Mouse (Mus musculus): ENCODE data around the gene Npff. TPM values are rescaled to one million over a fixed set of nuclear protein-coding genes. Genes with fewer than 3 reads are reported as not detected.

The Npff gene
- total and polyA plus RNA-seq, 3 experiments: 1.8 to 5.5 TPM; not detected in 1

DNA sequence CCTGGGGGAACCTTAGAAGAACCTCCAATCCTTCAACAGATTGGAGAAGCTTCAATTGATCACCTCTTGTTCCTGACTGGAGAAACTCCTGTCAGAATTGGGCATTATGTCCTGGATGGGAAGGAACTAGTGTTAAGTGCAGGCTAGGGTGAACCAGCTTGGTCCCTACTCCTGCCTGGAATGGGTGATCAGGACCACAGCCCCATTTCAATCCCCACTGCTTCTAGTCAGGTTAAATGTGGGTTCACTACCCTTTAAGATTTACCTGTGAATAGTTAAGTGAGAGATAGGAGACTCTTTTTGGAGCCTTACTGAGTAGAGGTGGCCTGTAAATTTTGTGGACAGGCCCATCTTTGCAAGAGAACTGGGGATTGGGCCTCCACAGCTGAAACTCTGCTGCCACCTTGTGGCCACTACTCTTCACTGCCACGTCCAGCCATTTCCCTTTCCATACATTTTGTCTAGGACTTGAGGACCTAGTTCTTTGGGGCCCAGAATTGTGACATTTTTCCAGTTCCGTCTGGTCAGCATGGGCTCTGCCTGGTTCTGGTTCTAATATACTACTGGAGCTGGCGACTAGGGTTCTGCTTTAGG lies at the start of gene Npff (continued):
- TF ChIP-seq RCOR1 (IDR thresholded peaks at IDR 0.05; ENCODE audit: low read depth, low read length): no peak
- no peak for TF ChIP-seq HCFC1 (IDR thresholded peaks at IDR 0.05; ENCODE audit: low read depth, low read length)
- TF ChIP-seq POLR2AphosphoS2 (IDR thresholded peaks at IDR 0.05; ENCODE audit: low read length): peak; percentile 33; the same call in 1 of the 2 replicates

DNA sequence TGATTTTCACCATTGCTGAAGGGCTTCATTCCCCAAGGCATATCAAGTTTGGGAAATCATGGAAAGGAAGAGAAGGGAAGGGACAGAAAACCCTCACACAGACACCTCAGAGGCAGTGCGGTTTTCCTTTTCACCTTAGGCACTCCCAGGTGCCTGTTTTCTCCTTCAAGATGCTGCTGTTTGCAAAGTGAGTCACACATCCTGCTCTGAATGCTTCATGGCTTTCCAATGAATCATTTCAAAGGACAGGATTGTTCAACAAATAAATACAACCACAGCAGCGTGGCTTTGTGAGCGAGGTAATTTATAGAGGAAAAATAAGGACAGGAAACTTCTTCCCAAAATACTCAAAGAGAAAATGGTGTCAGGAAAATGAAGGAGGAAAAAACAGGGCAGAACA lies 47.3 kb upstream of the Npff start:
- no peak overlapping the region for H3K4me3 ChIP-seq (ENCODE audit: control insufficient read depth in 1 of 2, insufficient read depth in 1 of 2, low read depth in 2 of 2, low read length in 2 of 2)
- no peaks in the 10 kb centered on the region for H3K27me3 ChIP-seq (ENCODE audit: control insufficient read depth in 1 of 2, insufficient read depth in 2 of 2, low read length in 2 of 2)
- H3K4me1 ChIP-seq (ENCODE audit: control insufficient read depth in 1 of 2, insufficient read depth in 2 of 2, low read length in 2 of 2): peaks cover 0 to 2% of the 10 kb centered on the region in 2 experiments; a peak in 1 of 4 replicates
- no peak for DNase-seq (ENCODE audit: low read depth, low spot score)
- TF ChIP-seq HCFC1 (IDR thresholded peaks at IDR 0.05; ENCODE audit: low read depth, low read length): no peak
- no peak for TF ChIP-seq USF2 (IDR thresholded peaks at IDR 0.05; ENCODE audit: borderline replicate concordance in 1 of 2, insufficient read depth in 1 of 2, low read depth in 1 of 2, low read length in 2 of 2)
- no peak for TF ChIP-seq MAZ (IDR thresholded peaks at IDR 0.05; ENCODE audit: low read depth, low read length)
- no peak for TF ChIP-seq MYB (IDR thresholded peaks at IDR 0.05; ENCODE audit: low read depth, low read length)
- no peak for TF ChIP-seq EP300 (IDR thresholded peaks at IDR 0.05; ENCODE audit: low read depth in 1 of 2, low read length in 2 of 2)
- no peak for TF ChIP-seq CHD1 (IDR thresholded peaks at IDR 0.05; ENCODE audit: low read depth, low read length)
- no peak for TF ChIP-seq ELF1 (IDR thresholded peaks at IDR 0.05; ENCODE audit: low read depth, low read length)
- TF ChIP-seq POLR2A (IDR thresholded peaks at IDR 0.05; ENCODE audit: control insufficient read depth in 1 of 2, insufficient read depth in 1 of 2, low read depth in 1 of 2, low read length in 2 of 2, poor library complexity in 1 of 2): no peak
- no peak for TF ChIP-seq NELFE (IDR thresholded peaks at IDR 0.05; ENCODE audit: low read depth, low read length)
- TF ChIP-seq TCF12 (IDR thresholded peaks at IDR 0.05; ENCODE audit: low read depth, low read length): no peak
- no peak for TF ChIP-seq TBP (IDR thresholded peaks at IDR 0.05; ENCODE audit: low read depth, low read length)
- no peak for TF ChIP-seq RCOR1 (IDR thresholded peaks at IDR 0.05; ENCODE audit: low read depth, low read length)
- TF ChIP-seq E2F4 (IDR thresholded peaks at IDR 0.05; ENCODE audit: borderline replicate concordance, low read depth, low read length): no peak
- no peak for TF ChIP-seq GATA1 (IDR thresholded peaks at IDR 0.05; ENCODE audit: low read depth, low read length)
- no peak for TF ChIP-seq ZC3H11A (IDR thresholded peaks at IDR 0.05; ENCODE audit: low read depth, low read length)
- TF ChIP-seq ZNF384 (IDR thresholded peaks at IDR 0.05; ENCODE audit: low read depth, low read length): no peak
- no peak for TF ChIP-seq MYC (IDR thresholded peaks at IDR 0.05; ENCODE audit: low read depth, low read length)
- no peak overlapping the region for H3K27ac ChIP-seq (ENCODE audit: control insufficient read depth, low read depth, low read length)
- no peaks in the 10 kb centered on the region for H3K79me2 ChIP-seq (ENCODE audit: control insufficient read depth, insufficient read depth, low read length, poor library complexity)
- no peaks in the 10 kb centered on the region for H3K9me3 ChIP-seq (replicated peaks; ENCODE audit: insufficient read depth, low read length)
- H3K9ac ChIP-seq (ENCODE audit: control insufficient read depth, low read depth, low read length, poor library complexity, severe bottlenecking): no peak overlapping the region
- peaks cover 3 to 4% of the 10 kb centered on the region in 2 experiments; a peak in 2 of 4 replicates for H3K36me3 ChIP-seq (ENCODE audit: control insufficient read depth in 1 of 2, insufficient read depth in 2 of 2, low read length in 2 of 2)

DNA sequence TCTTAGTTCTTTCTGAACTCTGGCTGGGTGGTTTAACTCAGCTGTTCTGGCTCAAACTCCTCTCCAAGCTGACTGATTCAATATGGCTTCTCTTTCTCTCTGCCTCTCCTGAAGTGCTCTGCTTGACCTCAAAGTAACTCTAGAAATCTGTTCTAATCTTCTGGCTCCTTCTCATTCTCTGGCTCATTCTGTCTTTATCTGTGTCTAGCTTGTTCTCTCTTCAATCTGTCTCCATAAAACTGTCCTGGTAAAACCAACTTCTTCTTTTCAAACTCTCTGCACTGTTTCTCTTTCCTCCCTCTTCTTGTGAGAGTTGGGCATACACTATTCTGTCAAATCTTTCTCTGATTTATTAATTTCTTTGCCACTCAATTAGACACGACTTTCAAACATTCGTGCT lies 43.1 kb upstream of the Npff start:
- no peak overlapping the region for H3K4me3 ChIP-seq (ENCODE audit: control insufficient read depth in 1 of 2, insufficient read depth in 1 of 2, low read depth in 2 of 2, low read length in 2 of 2)
- no peak overlapping the region for H3K27ac ChIP-seq (ENCODE audit: control insufficient read depth, low read depth, low read length)
- no peaks in the 10 kb centered on the region for H3K27me3 ChIP-seq (ENCODE audit: control insufficient read depth in 1 of 2, insufficient read depth in 2 of 2, low read length in 2 of 2)
- peaks cover 3 to 4% of the 10 kb centered on the region in 2 experiments; a peak in 3 of 4 replicates for H3K36me3 ChIP-seq (ENCODE audit: control insufficient read depth in 1 of 2, insufficient read depth in 2 of 2, low read length in 2 of 2)
- TF ChIP-seq BHLHE40 (IDR thresholded peaks at IDR 0.05; ENCODE audit: borderline replicate concordance, low read depth, low read length) (peak; percentile 24; the same call in 1 of the 2 replicates), MAZ (IDR thresholded peaks at IDR 0.05; ENCODE audit: low read depth, low read length) (no peak), RCOR1 (IDR thresholded peaks at IDR 0.05; ENCODE audit: low read depth, low read length) (peak; percentile 98), ZNF384 (IDR thresholded peaks at IDR 0.05; ENCODE audit: low read depth, low read length) (no peak), GATA1 (IDR thresholded peaks at IDR 0.05; ENCODE audit: low read depth, low read length) (peak; percentile 80), EP300 (IDR thresholded peaks at IDR 0.05; ENCODE audit: low read depth in 1 of 2, low read length in 2 of 2) (peak; percentile 55 to 61), TCF12 (IDR thresholded peaks at IDR 0.05; ENCODE audit: low read depth, low read length) (peak; percentile 40; the same call in 1 of the 2 replicates)
- no peaks in the 10 kb centered on the region for H3K9me3 ChIP-seq (replicated peaks; ENCODE audit: insufficient read depth, low read length)
- H3K4me1 ChIP-seq (ENCODE audit: control insufficient read depth in 1 of 2, insufficient read depth in 2 of 2, low read length in 2 of 2): peaks cover 0 to 2% of the 10 kb centered on the region in 2 experiments; a peak in 1 of 4 replicates
- peak; percentile 56 for DNase-seq (ENCODE audit: low read depth, low spot score)
- H3K79me2 ChIP-seq (ENCODE audit: control insufficient read depth, insufficient read depth, low read length, poor library complexity): no peaks in the 10 kb centered on the region
- H3K9ac ChIP-seq (ENCODE audit: control insufficient read depth, low read depth, low read length, poor library complexity, severe bottlenecking): no peak overlapping the region

Measured in MEL (cell line).